Mouse (Mus musculus) megakaryocyte, embryonic 14.5 days (primary cell): ENCODE results near the gene Parp11.

ENCODE experiments used
- FLI1 ChIP-seq: IDR thresholded peaks from 2 replicates; pipeline ENCODE4 v1.6.1; 2012; ENCODE audit warnings: low read length, inconsistent platforms, mixed read lengths
- GATA1 ChIP-seq: IDR thresholded peaks from 3 replicates; pipeline ENCODE4 v1.6.1; 2012; ENCODE audit warnings: mixed read lengths, low read length, inconsistent platforms, borderline replicate concordance

DNA sequence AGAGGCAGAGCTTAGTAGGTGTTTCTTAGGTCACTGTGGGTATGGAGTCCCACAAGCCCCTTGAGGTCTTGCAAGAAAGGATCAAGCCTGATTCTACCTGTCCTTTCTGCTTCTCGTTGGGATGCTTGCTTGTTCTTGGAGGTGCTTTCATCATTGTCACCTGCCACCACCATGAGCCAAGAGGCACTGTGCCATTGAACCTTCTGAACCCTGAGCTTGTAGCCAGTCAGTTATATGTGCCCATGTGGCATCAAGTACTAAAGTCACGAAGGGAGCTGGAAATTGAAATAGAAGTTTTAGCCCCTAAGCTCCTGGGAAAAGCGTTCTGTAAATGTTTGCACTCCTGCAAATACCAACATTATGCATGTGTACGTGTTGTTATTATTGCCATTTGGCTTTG lies 14.9 kb downstream of the Parp11 start:
- TF ChIP-seq GATA1 (no peak), FLI1 (no peak)
